Mouse (Mus musculus) stomach, embryonic 15.5 days (tissue): Measurements from ENCODE around the gene Kars. TPM values are rescaled to one million over a fixed set of nuclear protein-coding genes. Genes with fewer than 3 reads are reported as not detected.
A peak's percentile ranks its signal among the peaks of the same experiment; 100 is the strongest.

Source experiments
- ATAC-seq: fragments of 200-750 bp; cut with Nextera tagmentation; 2 replicates; pipeline ENCODE4 v1.8.0; 2017; ENCODE audit warnings: low read depth, moderate number of reproducible peaks, moderate TSS enrichment; ENCODE audit not compliant: insufficient read depth, low FRiP score
- H3K27ac ChIP-seq: fragments of 300-500 bp; sonication (generic); 2 replicates; pipeline ENCODE4 v1.5.1; 2015; ENCODE audit warnings: mild to moderate bottlenecking, inconsistent platforms
- H3K27me3 ChIP-seq: fragments of 300-500 bp; sonication (generic); replicated peaks from 2 replicates; pipeline ENCODE4 v1.6.1; 2015; ENCODE audit warnings: inconsistent platforms
- H3K36me3 ChIP-seq: fragments of 300-500 bp; sonication (generic); 2 replicates; pipeline ENCODE4 v1.6.1; 2015; ENCODE audit warnings: inconsistent platforms
- H3K4me1 ChIP-seq: fragments of 300-500 bp; sonication (generic); 2 replicates; pipeline ENCODE4 v1.6.1; 2015; ENCODE audit warnings: inconsistent platforms
- H3K4me2 ChIP-seq: fragments of 300-500 bp; sonication (generic); 2 replicates; pipeline ENCODE4 v1.6.1; 2015; ENCODE audit warnings: mild to moderate bottlenecking, inconsistent platforms
- H3K4me3 ChIP-seq: fragments of 300-500 bp; sonication (generic); replicated peaks from 2 replicates; pipeline ENCODE4 v1.5.1; 2015; ENCODE audit warnings: inconsistent platforms
- H3K9ac ChIP-seq: fragments of 300-500 bp; sonication (generic); 2 replicates; pipeline ENCODE4 v1.6.1; 2015; ENCODE audit warnings: inconsistent platforms
- H3K9me3 ChIP-seq: fragments of 300-500 bp; sonication (generic); 2 replicates; pipeline ENCODE4 v1.6.1; 2016; ENCODE audit warnings: inconsistent platforms
- WGBS: fragments of 180-500 bp; shearing (Covaris S2); methylation state at CpG from one replicate; pipeline ENCODE4 v1.1.7; 2015; 5-methylcytosine and 5-hydroxymethylcytosine counted together
- polyA plus RNA-seq: library from polyadenylated mRNA; unstranded; fragments of >200 nt; fragmentation: Nextera tagmentation; extraction: Ambion mirVana; gene quantifications from 2 replicates; pipeline ENCODE4 v1.2.1, GENCODE M21; 2015

Gene Kars
- polyA plus RNA-seq = 166 and 185 TPM in 2 replicates

DNA sequence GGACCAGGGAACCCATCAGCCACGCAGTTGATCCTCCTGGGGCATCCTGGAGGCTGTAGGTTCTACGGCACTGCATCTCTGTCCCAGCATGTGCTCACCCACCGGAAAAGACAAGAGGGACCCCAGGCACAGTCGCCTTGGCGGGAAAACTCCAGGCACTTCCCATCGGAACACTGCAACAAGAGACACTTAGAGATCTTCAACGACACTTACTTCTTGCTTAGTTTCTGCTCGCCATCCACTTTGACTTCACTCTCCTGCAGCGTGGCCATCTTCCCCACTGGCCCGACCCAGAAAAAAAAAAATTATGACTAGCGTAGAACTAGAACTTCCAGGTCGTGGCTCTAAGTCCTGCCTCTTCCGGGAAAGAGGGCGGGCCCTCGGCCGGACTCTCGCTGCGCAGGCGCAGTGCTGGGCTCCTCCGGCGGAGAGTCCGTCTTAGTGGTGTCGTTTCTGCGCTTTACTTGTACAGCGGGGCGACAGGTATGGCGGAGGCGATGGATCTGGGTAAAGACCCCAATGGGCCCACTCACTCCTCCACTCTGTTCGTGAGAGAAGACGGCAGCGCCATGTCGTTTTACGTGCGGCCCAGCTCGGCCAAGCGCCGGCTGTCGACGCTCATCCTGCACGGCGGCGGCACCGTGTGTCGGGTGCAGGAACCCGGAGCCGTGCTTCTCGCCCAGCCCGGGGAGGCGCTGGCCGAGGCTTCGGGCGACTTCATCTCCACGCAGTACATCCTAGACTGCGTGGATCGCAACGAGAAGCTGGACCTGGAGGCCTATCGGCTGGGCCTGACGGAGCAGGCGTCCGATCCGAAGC is at the start of gene Kars, which contains the start of gene Terf2ip:
TSS of gene Kars (minus strand) at position 327 of the 819 bp plus-strand sequence.
TSS of gene Terf2ip (plus strand) at position 402 of the 819 bp plus-strand sequence.
- no peaks in the 10 kb centered on the region for H3K9me3 ChIP-seq
- peak within 1 kb of the TSS; percentile 74 for H3K9ac ChIP-seq
- H3K4me2 ChIP-seq = peak within 1 kb of the TSS; percentile 85
- under 1% methylated on average over 61 of the region's 61 CpGs for WGBS
- H3K27me3 ChIP-seq = no peaks in the 10 kb centered on the region
- peaks cover 10% of the 10 kb centered on the region; the same call in 1 of the 2 replicates for H3K4me1 ChIP-seq
- peaks cover 5% of the 10 kb centered on the region; the same call in 1 of the 2 replicates for H3K36me3 ChIP-seq
- H3K4me3 ChIP-seq = peak within 1 kb of the TSS; percentile 84
- H3K27ac ChIP-seq = peak within 1 kb of the TSS; percentile 85
- peak; percentile 90 for ATAC-seq

DNA sequence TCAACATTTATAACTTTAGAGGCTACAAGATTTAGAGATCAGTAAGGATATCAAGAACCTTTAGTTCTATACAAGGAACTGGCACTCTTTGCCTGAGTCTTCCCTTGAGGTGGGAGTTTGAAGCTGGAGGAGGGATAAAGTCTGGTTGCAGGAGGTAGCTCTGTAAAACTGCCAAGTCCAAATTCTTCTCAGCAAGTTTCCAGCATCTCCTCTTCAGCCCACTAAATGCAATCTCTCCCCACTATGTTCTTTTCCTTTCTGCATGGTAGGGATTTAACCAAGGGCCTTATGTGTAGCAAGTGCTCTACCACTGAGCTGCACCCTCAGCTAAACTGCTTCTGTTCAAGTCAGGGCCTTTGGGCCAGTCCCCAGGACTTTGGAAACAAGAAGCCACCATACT is 43.3 kb upstream of the Kars start:
- no peaks in the 10 kb centered on the region for H3K9me3 ChIP-seq
- no peak overlapping the region for H3K4me3 ChIP-seq
- H3K4me1 ChIP-seq = no peaks in the 10 kb centered on the region
- no peak for ATAC-seq
- no peaks in the 10 kb centered on the region for H3K27me3 ChIP-seq
- no peak overlapping the region for H3K4me2 ChIP-seq
- H3K36me3 ChIP-seq = no peaks in the 10 kb centered on the region
- H3K27ac ChIP-seq = no peak overlapping the region
- no peak overlapping the region for H3K9ac ChIP-seq

DNA sequence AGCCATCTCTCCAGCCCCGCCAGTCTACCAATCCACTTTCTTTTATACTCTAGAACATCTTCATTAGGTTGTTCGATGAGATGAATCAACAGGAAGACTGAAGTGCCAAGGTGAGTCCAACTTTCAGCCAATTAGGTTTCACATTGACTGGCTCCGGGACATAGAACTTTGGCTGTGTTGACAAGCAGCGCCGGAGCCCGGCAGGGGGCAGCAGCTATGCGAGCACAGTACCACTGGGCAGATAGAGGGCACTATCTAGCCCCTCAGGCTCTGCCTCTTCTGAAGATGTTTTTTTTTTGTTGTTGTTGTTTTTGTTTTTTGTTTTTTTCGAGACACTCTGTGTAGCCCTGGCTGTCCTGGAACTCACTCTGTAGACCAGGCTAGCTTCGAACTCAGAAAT is 40.4 kb upstream of the Kars start:
- ATAC-seq = no peak
- H3K36me3 ChIP-seq = no peaks in the 10 kb centered on the region
- no peaks in the 10 kb centered on the region for H3K4me1 ChIP-seq
- no peaks in the 10 kb centered on the region for H3K27me3 ChIP-seq
- no peaks in the 10 kb centered on the region for H3K9me3 ChIP-seq
- WGBS = 73% methylated on average over 9 of the region's 9 CpGs
- H3K27ac ChIP-seq = no peak overlapping the region
- H3K4me3 ChIP-seq = no peak overlapping the region
- no peak overlapping the region for H3K9ac ChIP-seq
- H3K4me2 ChIP-seq = no peak overlapping the region

DNA sequence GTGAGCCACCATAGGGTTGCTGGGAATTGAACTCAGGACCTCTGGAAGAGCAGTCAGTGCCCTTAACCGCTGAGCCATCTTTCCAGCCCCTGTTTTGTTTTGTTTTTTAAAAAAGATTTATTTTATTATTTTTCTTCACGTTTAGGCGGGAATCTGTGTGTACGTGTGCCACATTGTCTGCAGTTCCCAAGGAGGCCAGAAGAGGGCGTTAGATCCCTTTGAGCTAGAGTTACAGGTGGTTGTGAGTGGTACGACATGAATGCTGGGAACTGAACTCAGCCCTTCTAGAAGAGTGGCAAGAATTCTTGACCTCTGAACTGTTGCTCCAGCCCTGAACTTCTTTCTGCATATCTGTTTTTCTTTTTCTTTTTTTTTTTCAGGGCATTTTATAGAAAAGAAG is 38.9 kb upstream of the Kars start:
- 78% methylated on average over 6 of the region's 6 CpGs for WGBS
- Histone ChIP-seq H3K9ac (no peak overlapping the region), H3K9me3 (no peaks in the 10 kb centered on the region), H3K4me2 (no peak overlapping the region), H3K4me3 (no peak overlapping the region), H3K36me3 (no peaks in the 10 kb centered on the region), H3K4me1 (no peaks in the 10 kb centered on the region), H3K27me3 (no peaks in the 10 kb centered on the region), H3K27ac (no peak overlapping the region)
- no peak for ATAC-seq

DNA sequence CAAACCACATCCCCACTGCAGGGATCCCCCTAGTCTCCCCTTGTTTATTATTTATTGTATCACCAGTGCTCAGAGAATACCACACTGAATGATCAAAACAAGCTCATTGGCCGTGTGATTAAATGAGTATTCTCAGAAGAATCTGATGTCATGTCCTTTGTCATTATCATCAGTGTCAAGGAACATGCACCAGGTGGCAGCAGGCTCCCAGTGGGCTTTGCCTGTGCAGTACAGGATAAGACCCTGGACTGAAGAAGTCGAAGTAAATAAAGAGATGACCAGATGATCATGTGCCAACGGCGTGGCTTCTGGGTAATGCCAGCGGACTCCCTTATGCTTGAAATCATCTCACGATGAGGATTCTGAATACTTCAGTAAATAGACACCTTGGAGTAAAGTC is 37.2 kb upstream of the Kars start:
- 71% methylated on average over 6 of the region's 6 CpGs for WGBS
- Histone ChIP-seq H3K27ac (no peak overlapping the region), H3K9ac (no peak overlapping the region), H3K9me3 (no peaks in the 10 kb centered on the region), H3K4me2 (no peak overlapping the region), H3K4me3 (no peak overlapping the region), H3K4me1 (no peaks in the 10 kb centered on the region), H3K27me3 (no peaks in the 10 kb centered on the region), H3K36me3 (no peaks in the 10 kb centered on the region)
- ATAC-seq = no peak

DNA sequence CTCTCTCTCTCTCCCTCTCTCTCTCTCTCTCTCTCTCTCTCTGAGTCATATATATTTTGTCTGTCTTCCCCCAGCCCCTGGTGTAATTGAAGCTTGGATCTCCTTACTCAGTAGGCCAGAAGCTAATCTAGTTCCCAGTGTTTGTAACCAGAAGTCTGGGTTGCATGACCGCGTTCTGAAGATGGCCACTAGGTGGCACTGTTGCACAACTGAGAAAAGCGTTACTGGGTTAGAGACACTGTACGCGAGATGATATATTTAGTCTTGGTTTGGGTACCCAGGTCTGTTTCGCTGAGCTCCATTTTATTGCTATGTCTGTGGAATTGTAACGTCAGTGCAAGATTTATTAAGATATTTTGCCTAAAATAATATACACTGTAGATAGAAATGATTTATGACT is 34.8 kb upstream of the Kars start:
- H3K4me1 ChIP-seq = no peaks in the 10 kb centered on the region
- no peaks in the 10 kb centered on the region for H3K27me3 ChIP-seq
- peak; percentile 50; the same call in 1 of the 2 replicates for ATAC-seq
- no peak overlapping the region for H3K9ac ChIP-seq
- H3K27ac ChIP-seq = no peak overlapping the region
- no peaks in the 10 kb centered on the region for H3K9me3 ChIP-seq
- 2% methylated on average over 7 of the region's 7 CpGs for WGBS
- H3K4me3 ChIP-seq = no peak overlapping the region
- no peaks in the 10 kb centered on the region for H3K36me3 ChIP-seq
- no peak overlapping the region for H3K4me2 ChIP-seq

DNA sequence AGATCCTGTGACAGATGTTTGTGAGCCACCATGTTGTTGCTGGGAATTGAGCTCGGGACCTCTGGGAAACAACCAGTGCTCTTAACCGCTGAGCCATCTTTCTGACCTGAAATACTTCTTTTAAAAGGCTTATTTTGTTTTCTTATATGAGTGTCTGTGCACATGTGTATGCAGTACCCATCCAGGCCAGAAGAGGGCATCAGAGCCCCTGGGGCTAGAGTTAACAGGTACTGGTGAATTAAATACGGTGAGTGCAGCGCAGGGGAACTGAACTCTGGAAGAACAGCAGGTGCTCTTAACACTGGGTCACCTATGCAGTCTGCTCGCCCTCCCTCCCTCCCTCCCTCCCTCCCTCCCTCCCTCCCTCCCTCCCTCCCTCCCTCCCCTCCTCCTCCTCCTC is 34.1 kb upstream of the Kars start:
- no peak overlapping the region for H3K9ac ChIP-seq
- WGBS = 78% methylated on average over 5 of the region's 5 CpGs
- no peaks in the 10 kb centered on the region for H3K9me3 ChIP-seq
- no peak overlapping the region for H3K4me3 ChIP-seq
- H3K27ac ChIP-seq = no peak overlapping the region
- no peak overlapping the region for H3K4me2 ChIP-seq
- no peaks in the 10 kb centered on the region for H3K27me3 ChIP-seq
- no peak for ATAC-seq
- H3K36me3 ChIP-seq = no peaks in the 10 kb centered on the region
- no peaks in the 10 kb centered on the region for H3K4me1 ChIP-seq

DNA sequence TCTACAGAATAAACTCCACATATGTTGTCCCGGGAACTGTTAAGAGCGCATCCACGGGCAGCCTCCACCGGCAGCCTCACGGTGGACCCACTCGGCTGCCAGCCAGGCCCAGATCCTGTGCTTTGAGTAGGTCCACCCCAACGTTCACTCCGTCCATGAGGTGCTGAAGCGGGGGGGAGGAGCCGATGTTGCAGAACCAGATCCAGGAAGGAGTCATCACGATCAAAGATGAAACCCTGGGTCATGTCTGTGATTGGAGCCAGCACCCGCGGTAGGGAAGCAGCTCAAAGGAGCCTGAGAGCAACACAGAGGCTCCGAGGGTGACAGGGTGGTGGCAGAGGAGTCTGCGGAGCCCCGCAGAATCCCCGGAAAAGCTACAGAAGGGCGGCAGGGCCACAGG is 26.4 kb upstream of the Kars start:
- H3K9me3 ChIP-seq = no peaks in the 10 kb centered on the region
- no peak for ATAC-seq
- no peaks in the 10 kb centered on the region for H3K36me3 ChIP-seq
- WGBS = 75% methylated on average over 18 of the region's 18 CpGs
- no peak overlapping the region for H3K4me2 ChIP-seq
- no peak overlapping the region for H3K27ac ChIP-seq
- H3K9ac ChIP-seq = no peak overlapping the region
- H3K4me3 ChIP-seq = no peak overlapping the region
- H3K27me3 ChIP-seq = no peaks in the 10 kb centered on the region
- H3K4me1 ChIP-seq = no peaks in the 10 kb centered on the region

DNA sequence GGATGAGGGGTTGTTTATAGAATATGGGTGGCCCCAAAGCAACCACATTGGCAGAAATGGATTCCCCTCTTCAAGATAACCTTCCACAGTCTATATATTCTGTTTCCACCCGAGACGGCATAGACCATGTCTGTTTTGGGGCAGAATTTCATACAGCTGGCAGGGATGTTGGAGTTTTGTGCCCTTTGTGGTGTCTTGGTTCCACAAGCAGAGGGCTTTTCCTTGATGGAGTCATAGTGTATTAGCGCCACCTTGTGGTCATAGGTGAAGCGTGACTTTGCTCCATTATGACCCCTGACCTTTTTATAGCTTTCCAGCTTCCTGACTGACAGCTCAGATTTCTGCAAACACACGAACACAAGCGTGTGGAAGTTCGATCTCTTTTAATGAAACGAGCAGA is 23.5 kb upstream of the Kars start:
- ATAC-seq = no peak

DNA sequence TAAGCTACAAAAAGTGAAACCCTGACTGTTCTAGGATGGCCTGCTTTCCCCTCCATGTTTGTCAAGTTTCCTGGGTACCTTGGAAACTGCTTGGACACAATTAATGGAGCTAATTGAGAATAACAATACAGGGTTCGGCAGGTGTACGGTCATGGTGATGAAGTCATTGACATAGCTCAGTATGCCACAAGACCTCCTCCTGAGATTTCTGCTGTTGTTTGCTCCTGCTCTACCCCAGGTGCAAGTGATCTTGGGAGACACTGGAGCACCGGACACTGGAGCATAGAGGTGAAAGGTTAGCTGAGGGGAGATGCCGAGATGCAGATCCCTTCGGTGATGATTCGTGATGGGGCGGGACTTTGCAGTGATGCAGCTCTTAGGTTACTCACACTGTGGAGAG is 21.9 kb upstream of the Kars start:
- ATAC-seq = no peak
- no peak overlapping the region for H3K27ac ChIP-seq
- H3K9me3 ChIP-seq = no peaks in the 10 kb centered on the region
- 58% methylated on average over 7 of the region's 7 CpGs for WGBS
- H3K4me1 ChIP-seq = no peaks in the 10 kb centered on the region
- H3K4me3 ChIP-seq = no peak overlapping the region
- no peaks in the 10 kb centered on the region for H3K36me3 ChIP-seq
- H3K27me3 ChIP-seq = no peaks in the 10 kb centered on the region
- no peak overlapping the region for H3K9ac ChIP-seq
- no peak overlapping the region for H3K4me2 ChIP-seq

More for the DNA sequence above, 23.5 kb upstream of the Kars start:
- 15% methylated on average over 8 of the region's 8 CpGs for WGBS
- no peaks in the 10 kb centered on the region for H3K27me3 ChIP-seq
- H3K9ac ChIP-seq = no peak overlapping the region
- no peak overlapping the region for H3K4me2 ChIP-seq
- H3K27ac ChIP-seq = no peak overlapping the region
- H3K36me3 ChIP-seq = no peaks in the 10 kb centered on the region
- no peak overlapping the region for H3K4me3 ChIP-seq
- H3K4me1 ChIP-seq = no peaks in the 10 kb centered on the region
- no peaks in the 10 kb centered on the region for H3K9me3 ChIP-seq

DNA sequence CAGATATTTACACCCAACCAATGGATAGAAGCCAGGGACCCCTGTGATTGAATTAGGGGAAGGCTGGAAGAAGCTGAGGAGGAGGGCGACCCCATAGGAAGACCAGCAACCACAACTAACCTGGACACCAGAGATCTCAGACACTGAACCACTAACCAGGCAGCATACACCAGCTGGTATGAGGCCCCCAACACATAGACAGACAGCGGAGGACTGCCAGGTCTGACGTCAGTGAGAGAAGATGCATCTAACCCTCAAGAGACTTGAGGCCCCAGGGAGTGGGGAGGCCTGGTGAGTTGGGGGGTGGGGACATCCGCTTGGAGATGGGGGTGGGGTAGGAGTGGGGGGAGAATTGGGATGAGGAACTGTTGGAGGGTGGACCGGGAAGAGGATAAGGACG is 19.5 kb upstream of the Kars start:
- 61% methylated on average over 6 of the region's 6 CpGs for WGBS

DNA sequence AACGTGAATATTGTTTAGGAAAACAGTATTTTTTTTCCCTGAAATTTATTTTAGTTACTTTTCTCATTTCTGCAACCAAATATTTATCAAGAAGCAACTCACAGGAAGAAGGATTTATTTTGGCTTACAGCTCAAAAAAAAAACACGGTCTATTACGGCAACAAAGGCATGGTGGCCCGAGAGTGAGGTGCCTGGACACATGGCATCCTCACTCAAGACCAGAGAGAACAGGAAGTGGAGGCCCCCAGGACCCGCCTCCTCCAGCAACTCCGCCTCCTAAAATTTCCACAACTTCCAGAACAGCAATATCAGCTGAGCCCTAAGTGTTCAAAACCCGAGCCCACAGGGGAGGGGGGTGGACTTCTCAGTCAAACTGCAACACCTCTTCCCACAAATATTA is 18.3 kb upstream of the Kars start:
- H3K27ac ChIP-seq = no peak overlapping the region
- no peak for ATAC-seq
- no peak overlapping the region for H3K4me2 ChIP-seq
- H3K36me3 ChIP-seq = no peaks in the 10 kb centered on the region
- H3K9me3 ChIP-seq = no peaks in the 10 kb centered on the region
- H3K9ac ChIP-seq = no peak overlapping the region
- H3K27me3 ChIP-seq = no peaks in the 10 kb centered on the region
- 81% methylated on average over 7 of the region's 7 CpGs for WGBS
- H3K4me1 ChIP-seq = no peaks in the 10 kb centered on the region
- H3K4me3 ChIP-seq = no peak overlapping the region

More for the DNA sequence above, 19.5 kb upstream of the Kars start:
- H3K9me3 ChIP-seq = no peaks in the 10 kb centered on the region
- H3K27ac ChIP-seq = no peak overlapping the region
- H3K4me3 ChIP-seq = no peak overlapping the region
- H3K36me3 ChIP-seq = no peaks in the 10 kb centered on the region
- H3K4me1 ChIP-seq = no peaks in the 10 kb centered on the region
- no peak overlapping the region for H3K9ac ChIP-seq
- H3K27me3 ChIP-seq = no peaks in the 10 kb centered on the region
- no peak overlapping the region for H3K4me2 ChIP-seq
- ATAC-seq = no peak
